Mouse (Mus musculus) gastrocnemius, postnatal 25 days (tissue): ENCODE results near the gene Defb6. TPM values are rescaled to one million over a fixed set of nuclear protein-coding genes. Genes with fewer than 3 reads are reported as not detected.

Experiments used
- DNase-seq: peaks from one replicate; pipeline ENCODE4 v3.0.0; 2022
- long read RNA-seq, 2 experiments: library from polyadenylated mRNA; stranded (forward); transcript quantifications; one replicate each; pipeline ENCODE4 v2.0.0; 2021
- total RNA-seq, 2 experiments: library from RNA; stranded (reverse); gene quantifications; 1 replicate in 1 of 2; 2 replicates in 1 of 2; pipeline ENCODE4 v1.2.3; 2021

Defb6 gene
- total RNA-seq: not detected
- long read RNA-seq, experiment 1: 0 reads
- long read RNA-seq, experiment 2: 0 reads

GRCm38 (mm10) chr8:19225161-19225560 is at the start of gene Defb6:
TSS of gene Defb6 (plus strand) at chr8:19225478.
- DNase-seq: no peak

- no peak for DNase-seq
Measured at GRCm38 (mm10) chr8:19238101-19238500, 12.8 kb downstream of the Defb6 start.

- no peak for DNase-seq
Measured at GRCm38 (mm10) chr8:19239616-19240015, 14.3 kb downstream of the Defb6 start, which contains the start of gene Defb46. TSS of gene Defb46 (plus strand) at chr8:19239916.

- no peak for DNase-seq
Measured at GRCm38 (mm10) chr8:19247280-19247679, 22.0 kb downstream of the Defb6 start, which contains the start of gene Defb5. TSS of gene Defb5 (plus strand) at chr8:19247580.

GRCm38 (mm10) chr8:19258136-19258535 is 32.9 kb downstream of the Defb6 start:
- no peak for DNase-seq

GRCm38 (mm10) chr8:19259667-19260066 is 34.4 kb downstream of the Defb6 start:
- no peak for DNase-seq

Other genes starting within 250 kb of the Defb6 start
- gene Defb40, start 247.2 kb upstream of the Defb6 start, total RNA-seq: not detected
- gene Defb37, start 234.4 kb upstream of the Defb6 start, total RNA-seq: not detected
- gene Defb38, start 198.9 kb upstream of the Defb6 start, total RNA-seq: not detected
- not detected for gene Defb39, start 160.7 kb upstream of the Defb6 start, total RNA-seq
- gene Defb12, start 110.6 kb upstream of the Defb6 start, total RNA-seq: not detected
- gene Defb34, start 101.7 kb upstream of the Defb6 start, total RNA-seq: not detected
- gene Gm45826, start 84.7 kb upstream of the Defb6 start, total RNA-seq: not detected
- not detected for gene Defb14, start 31.1 kb upstream of the Defb6 start, total RNA-seq
- gene Defb4, start 26.8 kb upstream of the Defb6 start, total RNA-seq: not detected
- gene Defb46, start 14.4 kb downstream of the Defb6 start, total RNA-seq: not detected
- not detected for gene Defb5, start 22.1 kb downstream of the Defb6 start, total RNA-seq
- not detected for gene Defb3, start 67.9 kb downstream of the Defb6 start, total RNA-seq
- gene Defb8, start 222.1 kb downstream of the Defb6 start, total RNA-seq: not detected